Mouse (Mus musculus) megakaryocyte-erythroid progenitor cell, adult 5-6 weeks (primary cell): ENCODE measurements at regions not wholly inside any gene's neighbourhood (a gene's known extent, or its start where the extent isn't known, plus 50 kb on each side); places are given as distances from the start of the nearest gene placed in this dataset.

Experiments
- ATAC-seq: replicated peaks from 2 replicates; pipeline ENCODE4 v1.8.0; 2016; ENCODE audit warnings: mild to moderate bottlenecking, inconsistent platforms; ENCODE audit not compliant: severe bottlenecking, poor library complexity, low FRiP score, low TSS enrichment

DNA sequence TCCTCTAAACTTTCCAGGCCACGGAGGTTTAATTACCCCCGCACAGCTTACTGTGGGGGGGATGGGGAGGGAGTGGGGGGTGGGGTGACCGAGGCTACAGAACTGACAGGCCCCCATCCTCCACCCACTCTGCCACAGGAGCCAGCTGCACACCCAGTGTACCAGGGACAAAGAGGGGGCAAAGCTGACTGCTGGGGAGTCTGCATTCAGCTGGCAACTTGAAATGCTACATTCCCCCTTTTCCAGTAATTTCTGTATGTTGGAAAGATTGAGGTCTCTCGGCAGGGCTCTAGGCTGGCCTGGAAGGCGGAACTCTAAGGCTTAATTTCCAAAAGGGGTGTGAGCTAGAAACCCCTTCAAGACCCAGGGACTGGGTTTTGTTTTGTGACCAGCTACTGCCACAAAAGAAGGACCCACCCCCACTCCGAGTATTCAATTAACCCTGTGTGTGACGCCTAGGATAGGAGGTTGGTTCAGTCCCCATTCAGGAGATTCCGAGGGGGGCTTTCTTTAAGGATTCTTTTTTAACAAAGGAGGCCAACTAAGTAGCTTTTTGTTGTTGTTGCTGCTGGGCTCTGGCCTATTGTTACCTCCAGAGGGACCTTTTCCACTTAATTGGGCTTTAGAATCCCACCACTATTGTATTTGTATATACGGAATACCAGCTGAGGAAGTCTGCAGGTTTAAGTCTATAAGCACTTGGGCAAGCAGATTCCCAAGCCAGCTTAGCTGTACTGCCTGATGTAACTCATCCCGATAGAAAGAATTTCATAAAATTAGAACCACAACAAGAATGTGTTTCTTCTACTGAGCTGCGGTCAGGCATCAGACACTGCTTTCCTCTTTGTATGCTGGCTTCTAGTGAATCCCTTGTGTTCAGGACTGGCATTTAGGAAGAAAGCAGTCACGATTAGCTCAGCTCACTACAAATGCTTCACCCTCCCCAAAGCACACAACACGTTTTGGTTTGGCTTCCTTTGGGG, 191.2 kb downstream of the Sox11 start:
- ATAC-seq, result no peak

DNA sequence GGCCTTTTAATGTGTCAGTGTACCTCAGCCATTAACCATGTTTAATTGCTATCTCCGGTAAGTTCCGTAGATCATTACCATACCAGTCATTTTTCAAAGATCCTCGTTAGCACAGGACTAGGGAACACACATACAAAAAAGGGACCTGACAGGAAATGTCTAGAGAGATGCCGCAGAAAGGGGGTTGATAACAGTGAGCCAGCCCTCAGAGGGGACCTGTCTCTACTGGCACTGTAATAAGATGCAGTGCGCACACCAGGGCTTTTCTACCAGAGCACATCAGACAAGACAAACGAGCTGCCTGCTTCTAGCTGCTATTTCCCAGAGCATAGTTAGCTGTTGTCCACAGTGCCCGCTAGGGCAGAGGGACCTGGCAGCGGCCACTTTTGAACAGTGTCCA, 199.1 kb downstream of the Sox11 start:
- ATAC-seq, result no peak

DNA sequence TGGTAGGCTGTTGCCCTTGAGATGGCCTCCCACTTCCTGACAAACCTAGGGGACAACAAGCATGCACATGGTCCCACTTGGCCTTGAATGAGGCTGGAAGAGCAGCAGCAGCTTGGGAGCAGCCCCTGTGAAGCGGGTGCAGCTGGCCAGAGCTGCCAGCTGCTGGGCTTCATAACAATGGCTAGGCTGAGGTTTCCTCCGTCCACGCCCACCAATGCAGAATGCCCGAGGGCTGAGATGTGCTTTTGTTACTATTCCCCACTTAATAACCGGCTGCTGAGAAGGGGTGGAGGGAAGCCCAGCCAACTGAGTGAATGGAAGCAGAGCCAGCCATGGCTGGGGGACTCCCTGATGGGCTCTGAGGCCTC, 202.1 kb downstream of the Sox11 start:
- no peak for ATAC-seq

DNA sequence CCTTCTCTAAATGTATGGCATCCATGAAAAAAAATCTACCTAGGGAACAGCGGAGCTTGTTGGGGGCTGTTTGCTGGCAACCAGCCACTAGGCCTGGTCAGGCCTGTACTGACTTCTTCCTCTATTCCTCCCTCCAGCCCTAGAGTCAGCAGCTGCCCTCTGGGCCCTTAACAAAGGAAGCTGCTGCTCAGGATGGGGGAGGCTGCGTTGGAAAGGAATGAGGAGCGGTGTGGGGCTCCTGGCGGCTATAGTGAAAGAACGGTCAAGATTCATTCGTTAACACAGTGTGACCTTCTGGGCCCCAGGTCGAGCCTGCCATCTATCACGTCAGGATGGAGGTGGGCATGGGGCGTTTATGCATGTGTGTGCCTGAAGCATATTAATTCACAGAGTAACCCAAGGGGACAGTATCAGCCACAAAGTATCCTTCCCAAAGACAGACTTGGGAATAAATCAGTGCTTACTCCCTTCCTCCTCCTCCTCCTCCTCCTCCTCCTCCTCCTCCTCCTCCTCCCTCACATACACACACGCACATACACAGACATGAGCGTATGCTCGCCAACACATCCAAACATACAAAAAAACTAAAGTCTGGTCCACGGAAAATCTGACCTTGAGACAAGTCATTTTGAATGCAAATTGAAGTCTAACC, 202.6 kb downstream of the Sox11 start:
- ATAC-seq, result no peak

DNA sequence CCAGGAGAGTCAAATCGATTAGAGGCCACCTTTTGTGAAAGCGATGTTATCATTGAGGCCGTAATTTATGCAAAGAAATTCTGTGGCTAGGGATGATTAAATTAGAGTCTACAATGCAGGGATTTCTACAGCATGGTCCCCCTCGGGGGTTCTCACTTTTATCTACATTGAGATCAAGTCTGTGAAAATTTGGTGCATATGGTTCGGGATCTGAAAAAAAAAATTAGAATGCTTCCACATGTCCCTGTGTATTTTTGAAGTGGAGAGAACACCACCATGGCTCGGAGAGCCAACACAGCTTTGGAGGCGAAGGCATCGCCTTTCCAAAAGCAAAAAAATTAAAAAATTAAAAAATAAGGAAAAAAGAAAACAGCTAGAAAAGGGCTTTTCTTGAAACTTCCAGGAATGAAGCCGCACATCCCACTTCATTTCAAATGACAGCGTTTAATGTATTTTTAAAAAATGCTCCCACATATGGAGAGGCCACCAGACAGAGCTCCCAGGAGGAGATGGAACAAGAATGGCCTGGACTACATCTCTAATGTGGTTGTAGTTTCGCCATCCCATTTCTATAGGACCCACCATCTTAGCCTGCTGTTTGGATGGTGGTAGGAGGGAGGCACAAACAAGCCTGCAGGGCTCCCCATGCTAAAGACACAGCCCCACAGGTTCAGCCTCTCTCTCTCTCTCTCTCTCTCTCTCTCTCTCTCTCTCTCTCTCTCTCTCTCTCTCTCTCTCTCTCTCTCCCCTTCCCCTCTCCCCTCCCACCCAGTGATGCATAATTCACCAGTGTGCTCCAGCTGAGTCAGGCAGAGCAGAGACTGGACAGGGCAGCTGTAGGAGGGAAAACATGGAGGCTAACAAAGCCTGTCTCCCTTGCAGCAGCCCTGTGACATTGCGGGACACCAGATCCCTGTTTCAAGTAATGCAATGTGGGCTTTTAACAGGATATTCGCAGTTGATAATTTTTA, 203.4 kb downstream of the Sox11 start:
- ATAC-seq, result no peak

DNA sequence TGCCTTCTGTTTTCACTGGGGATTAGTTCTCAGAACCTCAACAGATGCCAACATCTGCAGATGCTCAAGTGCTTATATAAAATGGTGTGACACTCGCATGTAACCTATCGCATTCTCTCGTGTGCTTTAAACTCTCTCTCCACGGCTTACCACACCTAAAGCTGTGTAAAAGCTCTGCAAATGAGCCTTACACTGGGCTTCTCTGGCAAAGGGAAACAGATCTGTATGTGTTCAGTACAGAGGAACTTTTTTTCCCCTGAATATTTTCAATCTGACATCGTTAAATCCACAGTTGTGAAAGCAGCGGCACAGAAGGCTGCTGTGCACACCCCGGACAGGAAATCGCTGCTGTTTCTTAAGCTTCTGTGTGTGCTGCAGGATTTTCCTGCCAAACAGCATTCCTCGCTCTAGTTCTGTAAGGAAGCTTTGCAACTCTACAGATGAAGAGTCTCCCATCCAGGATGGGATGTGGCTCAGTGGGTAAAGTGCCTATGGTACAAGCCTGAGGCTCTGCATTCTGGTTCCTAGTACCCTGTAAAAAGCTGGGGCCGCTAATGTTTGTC, 206.3 kb downstream of the Sox11 start:
- ATAC-seq, result no peak

DNA sequence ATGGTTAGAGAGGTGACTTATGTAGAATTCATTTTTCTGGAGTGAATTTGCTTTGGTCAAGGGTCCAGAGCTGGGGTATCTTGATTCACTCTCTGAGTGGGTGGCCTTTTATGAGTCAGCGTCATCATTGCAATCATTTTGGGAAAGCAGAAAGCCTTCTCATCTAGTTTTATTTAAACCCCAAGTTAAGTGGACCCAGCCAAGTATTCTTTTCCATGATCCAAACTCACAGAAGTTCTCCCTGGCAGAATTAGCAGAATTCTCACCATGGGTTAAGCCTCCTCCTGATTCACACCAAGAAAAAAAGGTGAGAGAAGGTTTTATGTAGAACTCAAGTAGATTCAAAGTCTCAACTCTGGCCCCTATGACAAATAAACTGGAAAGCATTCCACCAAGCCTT, 211.8 kb downstream of the Sox11 start:
- ATAC-seq, result no peak

DNA sequence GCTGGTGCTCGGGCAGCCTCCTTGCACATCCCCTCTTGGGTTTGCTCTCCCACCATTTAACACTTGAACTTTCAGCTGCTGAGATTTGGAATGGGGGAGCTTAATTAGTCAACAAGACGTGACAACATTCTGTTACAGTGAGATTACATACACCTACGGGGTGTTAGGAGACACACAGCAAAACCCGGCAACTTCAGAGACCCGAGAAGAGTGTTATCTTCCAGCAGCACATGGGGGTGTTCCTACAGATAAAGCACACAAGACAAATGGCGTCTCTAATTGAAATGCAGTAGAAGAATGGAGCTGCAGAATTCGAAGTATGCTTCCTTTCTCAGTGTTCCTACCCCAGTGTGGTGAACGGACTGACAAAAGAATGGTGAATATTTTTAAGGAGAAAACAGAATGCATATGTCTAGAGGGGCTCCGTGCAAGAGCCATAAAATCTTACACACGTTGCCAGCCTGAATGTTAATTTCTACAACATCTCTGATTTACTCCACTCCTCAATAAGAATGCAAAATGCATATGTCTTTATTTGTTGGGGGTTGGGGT, 215.2 kb downstream of the Sox11 start:
- ATAC-seq, result no peak

DNA sequence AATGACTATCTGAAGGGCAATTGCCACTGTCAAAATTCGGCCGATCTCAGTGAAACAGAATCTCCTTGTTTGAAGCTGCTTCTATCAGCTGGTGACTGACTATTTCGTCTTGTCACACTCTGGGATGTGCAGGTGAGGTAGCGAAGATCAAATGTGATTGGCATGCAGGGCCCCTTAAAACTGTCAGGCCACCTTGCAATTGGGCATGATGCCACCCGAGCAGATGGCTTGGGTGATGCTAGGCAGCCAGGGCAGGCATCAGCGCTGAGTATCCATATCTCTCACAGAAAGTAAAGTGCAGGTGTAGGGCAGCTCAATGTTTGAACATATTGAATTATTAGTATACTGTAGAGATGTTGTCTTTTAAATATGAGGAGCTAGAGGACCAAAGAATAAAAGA, 223.8 kb downstream of the Sox11 start:
- no peak for ATAC-seq

DNA sequence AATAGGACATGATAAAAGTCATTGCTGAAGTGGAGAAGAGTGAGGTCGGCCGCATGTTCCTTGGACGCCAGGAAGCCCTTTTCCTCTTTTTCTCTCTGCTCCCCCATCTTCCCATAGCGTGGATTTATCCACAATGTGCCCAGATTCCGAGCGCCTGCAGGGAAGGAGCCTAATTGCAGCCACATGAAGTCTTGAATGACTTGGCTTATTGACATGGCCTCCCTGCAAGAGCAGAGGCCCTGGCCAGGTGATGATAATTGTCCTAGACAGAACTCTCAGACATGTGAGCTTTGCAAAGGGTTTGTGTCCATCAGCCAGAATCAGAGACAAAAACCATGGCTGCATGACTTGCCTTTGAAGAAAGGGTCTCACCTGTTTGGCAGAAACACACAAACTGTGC, 227.0 kb downstream of the Sox11 start:
- ATAC-seq, result no peak

DNA sequence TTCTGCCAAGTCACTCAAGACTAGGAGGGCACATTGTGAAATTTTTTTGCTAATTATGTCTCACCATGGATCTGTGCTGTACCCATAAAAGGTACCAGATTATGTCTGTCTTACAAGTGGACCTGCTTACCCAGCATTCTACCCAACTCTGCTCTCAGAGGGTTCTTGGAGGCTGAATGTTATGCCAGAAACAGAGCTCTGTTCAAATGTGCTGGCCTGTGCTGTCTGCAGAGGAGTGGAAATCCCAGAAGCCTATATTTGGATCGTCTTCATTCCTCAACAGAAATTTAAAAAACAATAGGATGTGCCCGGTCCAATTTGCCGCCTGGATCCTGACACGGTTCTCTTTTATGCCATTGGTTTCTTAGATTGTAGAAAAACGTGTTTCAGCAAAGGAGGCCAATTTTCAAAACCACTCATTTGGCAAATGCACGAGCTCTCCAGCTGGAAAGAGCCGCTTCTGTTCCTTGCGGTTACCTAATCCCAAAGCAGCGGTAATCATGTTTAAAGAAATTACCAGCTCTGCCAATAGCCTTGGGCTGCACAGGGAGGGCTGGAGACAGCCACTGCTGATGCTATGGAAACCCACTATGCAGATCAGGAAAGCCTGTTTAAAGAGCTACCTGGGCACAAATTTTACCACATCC, 237.3 kb downstream of the Sox11 start:
- ATAC-seq, result no peak

DNA sequence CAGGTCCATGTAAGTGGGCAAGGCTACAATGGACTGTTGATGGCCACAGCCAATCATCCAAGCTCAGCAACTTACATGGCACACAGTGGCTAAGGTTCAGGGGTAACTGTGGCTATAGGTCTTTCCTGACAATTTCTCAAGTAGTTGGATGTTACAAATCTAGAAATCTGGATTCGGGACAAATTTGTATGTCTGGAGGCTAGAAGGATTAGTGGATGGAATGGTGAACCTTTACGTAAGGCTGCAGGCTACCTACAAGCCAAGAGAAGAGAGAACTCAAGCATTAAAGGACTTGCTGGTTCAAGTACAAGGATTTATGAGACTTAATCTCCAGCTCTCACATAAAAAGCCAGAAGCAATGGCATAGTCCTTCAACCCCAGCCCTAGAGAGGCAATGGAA, 239.4 kb downstream of the Sox11 start:
- ATAC-seq, result no peak

DNA sequence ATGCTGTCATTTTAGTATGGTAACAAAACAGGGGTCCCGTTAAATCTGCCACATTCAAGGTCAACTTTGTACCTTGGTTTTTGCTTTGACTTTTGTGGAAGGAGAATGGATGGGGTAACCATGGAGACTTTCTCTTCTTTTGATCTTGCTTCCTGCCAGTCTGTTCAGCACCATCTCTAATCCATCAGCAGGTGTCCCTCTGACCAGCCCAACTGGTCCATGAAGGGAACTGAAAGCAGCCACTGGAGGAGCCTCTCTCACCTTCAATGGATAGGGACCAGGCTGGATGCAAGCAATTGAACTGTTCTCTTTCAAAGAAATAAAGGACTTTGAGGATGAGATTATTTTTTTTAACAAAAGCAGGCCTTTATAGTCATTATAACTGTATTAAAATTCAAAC, 253.2 kb downstream of the Sox11 start:
- no peak for ATAC-seq

DNA sequence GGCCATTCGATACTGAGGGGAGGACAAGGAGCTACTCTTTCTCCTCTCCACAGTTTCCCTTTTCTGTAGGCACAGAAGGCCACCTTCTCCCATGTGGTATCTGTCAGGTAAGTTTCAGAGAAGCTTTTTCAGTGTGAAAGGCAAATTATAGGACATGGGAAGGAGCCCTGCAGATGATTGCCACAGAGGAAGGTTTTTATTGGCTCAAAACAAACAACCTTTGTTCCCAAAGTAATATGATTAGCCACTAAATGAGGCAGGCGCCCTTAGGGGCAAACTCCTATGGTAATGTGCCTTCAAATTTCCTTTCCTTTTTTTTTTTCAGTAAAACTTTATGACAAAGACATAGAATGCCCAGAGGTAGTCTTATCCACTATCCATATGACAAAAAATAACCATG, 256.5 kb downstream of the Sox11 start:
- no peak for ATAC-seq

DNA sequence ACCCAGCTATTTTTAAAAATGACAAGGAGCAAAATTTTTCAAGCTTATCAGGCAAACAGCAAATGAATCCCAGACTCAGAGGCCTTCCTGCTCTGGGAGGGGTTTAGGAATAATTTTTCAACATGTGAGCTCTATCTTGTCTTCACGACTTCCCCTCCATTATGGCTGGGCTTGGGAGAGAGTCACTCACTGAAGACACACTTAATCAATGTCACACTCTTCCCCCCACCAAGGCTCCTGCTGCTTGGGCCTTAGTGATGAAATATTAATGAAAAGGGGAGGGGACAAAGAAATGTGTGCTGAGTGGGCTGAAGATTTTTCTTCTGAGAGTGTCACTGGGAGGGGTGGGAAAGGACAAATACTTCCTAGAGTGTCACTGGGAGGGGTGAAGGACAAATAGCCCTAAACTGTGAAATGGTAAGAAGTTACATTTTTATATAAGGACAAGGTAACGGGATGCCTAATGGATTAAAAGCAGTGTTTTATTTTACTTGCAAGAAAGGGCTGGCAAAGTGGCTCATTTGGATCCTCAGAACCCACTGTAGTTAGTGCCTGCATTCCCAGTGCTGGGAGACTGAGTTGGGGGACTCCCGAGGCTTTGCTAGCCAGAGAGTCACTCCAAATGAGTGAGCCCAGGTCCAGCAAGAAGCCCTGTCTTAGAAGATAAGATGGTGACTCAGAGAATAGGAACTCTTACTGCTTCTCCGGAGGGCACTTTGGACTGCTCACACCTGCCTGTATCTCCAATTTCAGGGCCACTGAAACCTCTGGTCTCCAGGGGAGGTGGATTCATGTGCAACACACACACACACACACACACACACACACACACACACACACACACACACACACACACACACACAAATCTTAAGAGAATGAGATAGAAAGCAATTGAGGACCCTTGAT, 258.5 kb downstream of the Sox11 start:
- ATAC-seq, result no peak

DNA sequence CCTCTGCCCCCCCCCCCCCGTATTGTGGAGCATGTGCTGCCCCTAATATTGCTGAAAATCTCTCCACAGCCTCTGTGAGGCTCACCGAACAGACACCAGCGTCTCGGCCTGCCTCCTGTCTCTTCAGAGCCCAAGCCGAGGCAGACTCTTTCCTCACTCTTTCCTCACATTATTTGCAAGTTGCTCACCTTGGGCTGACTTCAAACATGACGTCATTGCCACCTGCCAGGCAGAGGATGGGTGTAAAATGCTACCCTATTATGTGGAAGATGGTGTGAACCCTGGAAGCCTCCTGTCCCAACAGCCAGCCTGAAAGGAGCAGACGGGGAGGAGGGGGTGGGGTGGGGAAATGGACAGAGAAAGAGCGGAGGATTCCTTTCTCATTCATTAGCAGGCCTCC, 259.3 kb downstream of the Sox11 start:
- ATAC-seq, result no peak

DNA sequence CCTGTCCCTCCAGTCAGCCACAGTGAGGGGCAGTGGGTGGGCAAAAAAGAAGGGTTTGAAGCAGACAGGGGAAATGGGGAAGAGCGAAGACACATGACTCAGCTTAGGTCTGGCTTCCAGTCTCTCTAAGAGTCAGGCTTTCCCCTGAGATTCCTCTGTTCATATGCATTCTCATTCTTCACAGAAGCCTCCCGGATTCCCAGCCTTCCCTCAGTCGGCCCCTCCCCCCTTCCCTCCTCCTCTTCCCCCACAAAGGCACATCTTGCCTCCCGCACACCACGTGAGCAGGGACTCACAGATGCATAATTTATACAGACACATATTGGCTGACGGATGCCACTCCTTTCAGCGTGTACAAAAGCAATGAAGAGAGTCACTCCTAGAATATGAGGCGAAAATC, 259.8 kb downstream of the Sox11 start:
- ATAC-seq, result no peak
